Mouse (Mus musculus): Measurements from ENCODE around the gene Cadm1.

The Cadm1 gene

DNA sequence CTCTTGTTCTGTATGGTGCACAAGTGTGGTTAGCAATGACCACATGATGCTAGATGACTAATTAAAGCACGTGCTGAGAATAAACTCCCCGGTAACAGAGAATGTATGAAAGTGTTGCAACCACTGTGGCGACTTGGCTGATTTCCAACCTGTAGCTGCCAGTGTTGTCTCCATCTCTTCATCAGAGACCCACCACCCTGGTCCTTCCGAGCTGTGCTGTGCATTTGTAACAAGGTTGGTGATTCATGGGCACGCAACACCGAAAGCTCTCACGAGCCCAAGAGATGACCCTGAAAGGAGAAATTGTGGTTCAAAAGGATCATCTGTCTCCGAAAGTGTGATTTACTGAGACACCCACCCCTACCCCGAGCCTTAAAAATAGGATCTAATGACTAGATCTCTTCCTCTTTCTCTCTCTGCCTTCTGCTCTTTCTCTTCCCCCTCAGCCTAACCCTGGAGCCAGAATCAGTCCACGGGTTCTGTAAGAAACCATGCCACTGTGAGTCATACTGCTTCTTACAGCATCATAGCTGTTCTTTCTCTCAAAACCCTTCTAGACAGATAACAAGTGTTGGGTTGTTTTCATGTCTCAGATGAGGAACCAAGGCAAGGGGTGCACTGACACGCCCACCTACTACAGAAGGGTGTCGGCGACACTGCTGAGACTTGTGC is 203.9 kb downstream of the Cadm1 start:
- in situ Hi-C loops (cut with MboI, MseI) = no loop called here

DNA sequence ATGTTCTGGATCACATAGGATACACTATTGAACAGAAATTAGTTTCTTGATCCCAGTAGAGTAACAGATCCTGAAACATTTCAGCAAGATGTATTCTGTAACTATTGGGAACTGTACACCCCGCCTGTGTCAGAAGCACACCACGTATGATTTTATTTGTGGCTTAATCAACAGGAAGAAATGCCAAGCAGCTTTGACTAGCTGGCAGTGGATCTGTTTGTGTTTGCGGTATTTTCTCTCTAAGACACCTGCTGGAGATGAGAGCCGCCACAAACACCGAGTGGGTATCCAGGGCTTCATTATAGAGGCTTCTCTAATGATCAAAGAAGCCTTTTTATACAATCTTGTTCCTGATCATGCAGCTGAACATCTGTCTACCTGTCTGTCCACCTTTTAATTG is 204.9 kb downstream of the Cadm1 start:
- in situ Hi-C loops (cut with MboI, MseI) = no loop called here

GRCm38 (mm10) chr9:47738799-47739198 is 208.8 kb downstream of the Cadm1 start:
- in situ Hi-C loops (cut with MboI, MseI) = no loop called here

GRCm38 (mm10) chr9:47739276-47739675 is 209.3 kb downstream of the Cadm1 start:
- in situ Hi-C loops (cut with MboI, MseI) = no loop called here

DNA sequence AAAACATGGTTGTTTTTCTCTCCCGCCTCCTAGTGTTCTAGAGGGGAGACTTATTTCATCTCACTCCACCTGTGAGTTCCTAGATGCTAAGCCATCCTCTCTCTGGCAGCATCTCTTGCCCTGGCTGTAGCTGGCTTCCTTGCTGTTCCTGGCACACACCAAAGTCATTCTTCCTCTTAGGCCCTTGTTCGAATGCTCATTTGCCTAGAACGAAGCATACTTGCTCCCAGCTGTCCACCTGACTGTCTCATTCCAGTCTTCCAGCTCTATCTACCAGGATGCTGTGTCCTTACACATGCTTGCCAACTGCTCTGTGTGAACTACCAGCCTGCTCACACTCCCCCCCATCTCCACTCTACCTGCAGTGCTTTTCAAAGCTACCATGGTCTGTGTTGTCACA is 211.8 kb downstream of the Cadm1 start:
- in situ Hi-C loops (cut with MboI, MseI) = no loop called here

GRCm38 (mm10) chr9:47744916-47745315 is 214.9 kb downstream of the Cadm1 start:
- in situ Hi-C loops (cut with MboI, MseI) = no loop called here

DNA sequence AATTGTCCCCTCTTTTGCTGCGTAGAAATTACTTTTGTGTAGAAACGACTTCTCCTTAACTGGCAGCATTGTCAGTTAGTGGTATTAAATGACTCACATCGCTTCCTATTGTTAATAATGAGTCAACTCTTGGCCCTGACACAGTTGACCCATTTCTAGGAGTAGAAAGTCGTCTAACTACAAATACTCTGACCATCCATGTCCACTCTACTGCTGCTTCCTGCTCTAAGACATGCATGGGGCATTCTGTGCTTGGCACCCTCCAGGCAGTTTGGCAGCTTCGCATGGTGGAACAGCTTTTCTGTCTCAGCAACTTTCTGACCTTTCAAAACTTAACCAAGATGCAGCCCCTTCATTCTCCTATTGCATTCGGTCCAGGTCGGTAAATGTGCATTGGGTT is 215.7 kb downstream of the Cadm1 start:
- in situ Hi-C loops (cut with MboI, MseI) = no loop called here

- in situ Hi-C loops (cut with MboI, MseI) = no loop called here
Measured at GRCm38 (mm10) chr9:47749160-47749559, 219.2 kb downstream of the Cadm1 start.

- in situ Hi-C loops (cut with MboI, MseI) = no loop called here
Measured at GRCm38 (mm10) chr9:47752516-47752915, 222.5 kb downstream of the Cadm1 start.

DNA sequence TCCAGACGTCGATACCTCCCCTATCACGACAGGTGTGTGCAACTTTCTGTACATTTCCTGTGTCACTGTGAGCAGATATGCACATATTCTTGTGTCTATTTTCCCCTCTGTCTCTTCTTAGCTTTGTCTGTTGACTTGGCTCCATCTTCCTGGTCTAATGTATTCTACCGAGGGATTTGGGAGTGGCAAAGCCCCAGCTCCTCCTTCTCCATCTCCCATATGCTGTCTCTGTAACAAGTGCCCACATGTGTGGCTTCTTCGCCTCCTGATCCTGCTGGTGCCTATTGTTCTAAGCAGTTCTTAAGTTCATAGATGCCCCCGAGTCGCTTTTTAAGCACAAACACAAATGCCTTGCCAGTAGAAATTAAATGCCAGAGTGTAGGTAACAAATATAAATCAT is 223.2 kb downstream of the Cadm1 start:
- in situ Hi-C loops (cut with MboI, MseI) = no loop called here

DNA sequence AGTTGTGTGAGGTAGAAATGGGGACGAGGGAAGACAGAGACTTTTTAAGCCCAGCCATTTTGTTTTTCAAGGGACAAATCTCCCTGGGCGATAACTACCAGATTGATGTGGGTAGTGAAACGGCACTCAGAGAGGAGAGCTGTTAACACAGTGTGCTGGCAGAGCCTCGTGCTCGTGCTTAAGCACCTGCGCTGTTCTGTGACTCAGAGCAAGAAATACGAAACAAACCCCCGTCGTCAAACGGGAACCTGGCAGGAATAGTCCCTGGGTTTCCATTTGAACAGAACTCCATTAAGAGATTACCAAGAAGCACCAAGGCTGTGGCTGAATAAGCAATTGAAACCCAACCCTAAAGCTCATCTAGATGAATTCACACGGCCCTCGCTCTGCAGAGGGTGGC is 225.1 kb downstream of the Cadm1 start:
- in situ Hi-C loops (cut with MboI, MseI) = no loop called here

DNA sequence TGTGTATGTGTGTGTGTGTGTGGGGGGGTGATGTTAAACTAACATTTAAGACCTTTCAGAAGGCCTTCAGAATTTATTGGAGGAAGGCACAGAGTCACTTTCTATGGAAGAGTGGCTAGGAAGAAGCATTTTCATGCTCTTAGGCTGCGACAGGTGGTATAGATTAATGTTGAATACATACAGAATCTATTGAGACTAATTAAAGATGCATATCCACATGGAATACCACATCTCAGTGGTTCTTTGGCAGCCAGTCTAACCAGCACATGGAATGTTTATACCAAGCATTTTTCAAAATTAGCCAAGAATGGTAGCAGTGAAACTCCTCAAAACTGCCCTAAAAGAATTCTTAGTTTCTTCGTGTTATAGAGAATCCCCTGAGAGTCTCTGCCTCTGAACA is 227.8 kb downstream of the Cadm1 start:
- in situ Hi-C loops (cut with MboI, MseI) = no loop called here

DNA sequence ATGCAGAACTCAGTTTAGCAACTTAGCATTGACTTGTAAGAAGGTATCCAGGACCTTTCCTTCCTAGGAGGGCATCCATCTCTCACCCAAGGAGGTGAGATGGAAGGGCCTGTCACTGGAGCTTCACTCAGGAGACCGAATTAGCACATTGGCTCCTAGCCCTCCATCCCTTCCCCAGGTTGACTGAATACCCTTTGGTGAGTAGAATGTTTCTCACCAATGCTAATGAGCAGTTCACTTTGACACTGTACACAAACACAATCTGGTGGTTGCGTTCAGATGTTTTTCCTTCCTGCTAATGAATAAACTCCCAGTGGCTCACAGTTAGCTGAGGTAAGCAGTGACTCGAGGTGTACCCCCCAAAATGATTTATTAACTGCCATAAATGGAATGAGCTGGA is 228.3 kb downstream of the Cadm1 start:
- in situ Hi-C loops (cut with MboI, MseI) = no loop called here

DNA sequence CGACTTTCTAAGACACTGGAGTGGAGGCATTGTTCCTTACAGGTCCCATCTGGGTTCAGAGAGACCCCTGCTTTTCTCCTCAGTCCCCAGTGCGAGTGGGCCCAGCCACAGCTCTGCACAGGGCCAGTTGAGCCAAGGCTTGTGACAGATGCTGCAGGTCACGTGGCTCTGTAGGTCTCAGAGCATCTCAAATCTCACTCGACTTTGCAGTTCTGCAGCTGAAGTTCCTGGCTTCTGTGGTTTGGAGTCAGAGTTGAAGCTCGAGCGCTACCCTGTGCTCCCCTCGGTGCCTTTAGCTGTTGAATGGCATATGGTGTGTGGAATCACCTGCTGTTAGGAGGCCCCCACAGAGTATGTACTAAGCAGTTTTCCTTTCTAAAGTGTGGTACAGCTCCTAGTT is 229.8 kb downstream of the Cadm1 start:
- in situ Hi-C loops (cut with MboI, MseI) = no loop called here

DNA sequence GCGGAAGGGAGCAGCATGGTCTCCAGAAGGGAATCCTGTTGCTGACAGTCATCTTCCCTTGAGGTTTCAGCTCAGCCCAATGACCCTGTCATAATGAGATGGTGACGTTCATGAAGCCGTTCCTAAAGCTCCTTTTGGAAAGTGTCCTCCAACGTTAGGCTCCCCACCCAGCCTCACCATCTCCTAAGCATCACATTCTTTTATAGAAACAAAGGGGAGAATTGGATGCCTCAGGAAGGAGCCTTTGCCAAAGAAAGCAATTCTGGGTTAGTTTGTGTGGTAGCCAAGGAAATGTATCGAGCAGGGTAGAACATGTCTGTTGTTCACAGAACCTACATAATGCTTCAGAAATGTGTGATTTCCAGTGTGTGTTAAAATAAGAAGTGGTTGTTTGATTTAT is 231.6 kb downstream of the Cadm1 start:
- in situ Hi-C loops (cut with MboI, MseI) = no loop called here

GRCm38 (mm10) chr9:47762913-47763312 is 232.9 kb downstream of the Cadm1 start:
- in situ Hi-C loops (cut with MboI, MseI) = no loop called here

- in situ Hi-C loops (cut with MboI, MseI) = no loop called here
Measured at GRCm38 (mm10) chr9:47764920-47765319, 234.9 kb downstream of the Cadm1 start.

DNA sequence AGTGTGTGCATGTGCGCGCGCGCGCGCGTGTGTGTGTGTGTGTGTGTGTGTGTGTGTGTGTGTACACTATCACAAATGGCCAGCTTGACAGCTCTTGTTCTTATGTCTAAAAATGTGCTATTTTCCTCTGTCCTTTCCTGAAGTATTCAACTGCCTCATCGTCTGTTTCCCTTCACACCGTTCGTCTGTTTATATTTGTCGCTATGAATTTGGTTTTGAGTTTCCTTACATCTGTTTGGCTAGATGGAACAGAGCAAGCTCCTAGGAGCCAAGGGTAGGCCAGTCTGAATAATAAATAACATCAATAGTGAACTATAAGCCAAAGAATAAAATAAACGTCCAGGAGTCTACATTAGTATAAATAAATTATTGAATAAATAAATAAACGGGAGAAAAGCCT is 235.3 kb downstream of the Cadm1 start:
- in situ Hi-C loops (cut with MboI, MseI) = no loop called here

DNA sequence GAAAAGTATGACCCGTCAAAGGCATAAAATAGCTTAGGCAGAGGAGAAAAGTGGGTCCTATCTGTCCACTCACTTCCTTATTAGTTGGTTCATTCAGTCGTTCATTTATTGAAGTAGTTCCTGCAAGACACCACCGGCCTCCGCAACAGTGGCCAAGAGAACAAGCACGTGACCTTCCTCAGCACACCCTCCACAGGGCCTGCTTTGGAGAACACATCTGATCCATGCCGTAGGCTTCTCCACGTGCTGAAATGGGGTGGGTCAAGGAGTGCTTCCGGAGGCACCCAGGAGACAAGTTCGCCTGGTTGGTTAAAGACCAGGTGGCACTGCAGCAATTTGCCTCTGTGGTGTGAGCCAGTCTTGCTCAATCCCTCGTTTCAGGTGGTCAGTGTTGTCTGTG is 236.4 kb downstream of the Cadm1 start:
- in situ Hi-C loops (cut with MboI, MseI) = no loop called here

DNA sequence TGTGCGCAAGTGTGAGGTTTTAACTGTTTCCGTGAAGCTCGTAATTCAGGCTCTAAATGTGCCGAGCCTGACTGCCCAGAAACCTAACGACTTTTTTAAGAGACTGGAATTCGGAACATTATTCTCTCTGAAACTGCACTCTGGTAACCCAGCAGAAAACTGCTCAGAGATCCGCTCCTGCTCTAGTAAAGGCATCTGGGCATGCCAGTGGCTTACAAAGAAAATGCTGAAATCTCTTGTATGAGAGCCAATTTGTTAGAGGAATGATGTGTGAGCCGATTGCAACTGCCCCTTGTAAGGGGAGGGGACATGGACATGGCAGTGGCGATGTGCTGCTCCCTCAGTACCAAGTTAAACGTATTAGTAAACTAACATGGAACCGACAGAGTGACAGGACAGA is 240.9 kb downstream of the Cadm1 start:
- in situ Hi-C loops (cut with MboI, MseI) = no loop called here

GRCm38 (mm10) chr9:47771953-47772352 is 242.0 kb downstream of the Cadm1 start:
- in situ Hi-C loops (cut with MboI, MseI) = no loop called here

DNA sequence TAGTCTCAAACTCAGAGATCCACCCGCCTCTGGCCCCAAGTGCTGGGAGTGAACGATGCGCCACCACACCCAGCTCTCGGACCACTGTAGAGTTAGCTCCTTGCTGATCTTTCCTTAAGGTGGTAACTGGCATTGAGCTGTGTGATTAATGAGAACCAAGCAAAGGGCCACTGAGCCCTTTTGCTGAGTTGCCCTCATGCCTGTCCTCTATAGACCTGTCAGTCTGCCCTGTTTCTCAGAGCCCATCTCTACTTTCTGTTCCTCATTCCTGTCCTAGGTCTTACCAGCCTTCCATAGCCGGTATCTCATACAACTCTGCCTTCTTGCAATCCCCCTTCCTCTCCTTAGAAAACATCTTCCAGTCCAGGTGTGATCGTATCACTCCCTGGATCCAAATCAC is 242.8 kb downstream of the Cadm1 start:
- in situ Hi-C loops (cut with MboI, MseI) = no loop called here

DNA sequence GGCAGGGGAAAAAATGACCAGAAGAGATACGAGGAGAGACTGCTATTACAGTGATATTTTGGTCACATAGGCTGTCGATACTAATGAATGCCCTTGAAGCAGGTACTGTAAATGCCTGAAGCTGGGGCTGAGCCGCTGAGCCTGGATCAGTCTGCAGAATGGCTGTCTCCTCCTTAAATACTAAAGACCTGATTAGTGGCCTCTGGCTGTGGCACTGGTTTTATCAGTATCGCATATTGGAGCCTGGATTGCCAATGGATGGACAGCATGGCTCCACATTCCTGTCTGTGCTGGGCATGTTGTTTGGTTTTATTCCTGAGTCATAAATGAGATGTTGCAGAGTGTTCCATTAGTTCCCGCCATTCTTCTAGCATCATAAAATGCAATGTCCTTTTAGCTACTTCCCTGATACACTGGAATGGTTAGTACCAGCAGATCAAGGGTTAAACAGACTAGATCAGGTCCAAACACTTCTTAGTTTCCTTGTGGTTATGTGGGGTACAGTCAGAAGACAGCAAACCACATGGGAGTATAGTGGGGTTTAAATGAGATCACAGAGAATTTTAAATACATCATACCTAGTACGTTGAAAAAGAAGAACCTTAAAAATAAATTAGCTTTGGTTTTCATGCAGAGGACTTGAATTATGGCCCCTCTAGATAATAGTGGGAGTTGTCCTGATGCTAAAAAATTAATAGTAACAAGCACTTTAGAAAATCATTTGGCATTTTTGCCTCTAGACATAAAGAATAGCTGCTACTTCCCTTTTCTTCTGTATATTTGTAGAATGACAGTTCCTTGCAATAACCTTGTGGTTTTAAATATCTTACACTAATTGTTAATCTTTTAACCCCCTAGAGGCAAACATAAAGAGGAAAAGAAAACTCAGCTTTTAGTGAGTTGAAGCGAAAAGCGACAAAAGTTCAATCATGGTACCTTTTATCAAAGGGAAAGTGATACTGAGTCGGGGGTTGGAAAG is 247.3 kb downstream of the Cadm1 start:
- in situ Hi-C loops (cut with MboI, MseI) = no loop called here

Measured in regulatory T cell (primary cell).